Mouse (Mus musculus): Measurements from ENCODE around the gene Atpaf1.

The Atpaf1 gene

DNA sequence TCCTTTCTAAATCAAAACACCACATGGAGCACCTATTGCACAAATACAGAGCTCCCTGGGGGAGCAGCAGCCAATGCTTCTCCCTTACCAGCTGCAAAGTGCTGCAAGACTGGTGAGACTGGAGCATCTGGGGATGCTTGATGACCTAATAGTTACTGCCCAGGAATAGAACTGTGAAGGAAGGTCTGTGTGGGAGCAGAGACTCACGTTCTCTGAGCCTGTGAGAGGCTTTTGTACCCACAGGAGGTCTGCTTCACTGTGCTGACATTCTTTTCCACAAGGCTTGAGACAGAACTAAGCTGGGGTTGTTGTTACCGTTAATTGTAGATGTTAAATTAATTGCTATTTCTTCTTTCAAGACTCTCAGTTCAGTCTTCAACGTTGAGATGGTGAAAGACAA lies 6.3 kb downstream of the Atpaf1 start:
- in situ Hi-C loops (cut with MboI; ENCODE audit: unreplicated experiment in 2 of 2), result no loop called here

DNA sequence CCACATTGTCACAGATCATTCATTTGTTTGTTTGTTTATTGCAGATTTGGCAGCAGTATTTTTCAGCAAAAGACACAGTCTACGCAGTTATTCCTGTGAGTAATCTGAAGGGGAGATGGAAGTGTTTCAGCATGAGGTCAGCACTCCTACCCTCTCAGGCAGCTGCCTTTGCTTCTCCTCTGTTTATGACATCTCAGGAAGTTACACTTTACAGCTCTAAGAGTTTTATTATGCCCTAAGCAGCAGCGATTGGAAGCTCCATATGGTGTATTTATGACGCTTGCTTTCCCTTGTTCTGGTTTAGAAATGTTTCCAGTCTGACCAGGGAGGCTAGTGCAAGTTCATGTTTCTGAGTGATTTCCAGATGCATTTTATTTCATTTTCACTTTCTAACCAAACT lies 10.7 kb downstream of the Atpaf1 start:
- in situ Hi-C loops (cut with MboI; ENCODE audit: unreplicated experiment in 2 of 2), result no loop called here

DNA sequence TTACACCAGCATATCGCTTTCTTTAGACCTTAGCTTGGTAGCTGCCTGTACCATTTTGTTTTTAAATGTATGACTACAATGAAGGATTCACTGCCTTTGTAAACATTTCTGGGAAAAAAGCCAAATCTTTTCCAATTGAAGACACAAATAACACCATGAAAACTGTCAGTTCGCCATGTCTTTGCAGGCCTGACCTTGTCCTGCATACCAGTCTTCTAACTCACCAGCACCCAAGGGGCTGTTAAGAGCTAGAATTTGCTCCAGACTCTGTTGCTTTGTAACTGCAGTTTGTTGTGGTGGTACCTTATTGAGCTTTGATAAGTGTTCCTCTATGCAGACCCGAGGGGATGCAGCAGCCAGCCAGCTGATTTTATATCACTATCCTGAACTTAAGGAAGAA lies 15.4 kb downstream of the Atpaf1 start:
- in situ Hi-C loops (cut with MboI; ENCODE audit: unreplicated experiment in 2 of 2), result no loop called here

DNA sequence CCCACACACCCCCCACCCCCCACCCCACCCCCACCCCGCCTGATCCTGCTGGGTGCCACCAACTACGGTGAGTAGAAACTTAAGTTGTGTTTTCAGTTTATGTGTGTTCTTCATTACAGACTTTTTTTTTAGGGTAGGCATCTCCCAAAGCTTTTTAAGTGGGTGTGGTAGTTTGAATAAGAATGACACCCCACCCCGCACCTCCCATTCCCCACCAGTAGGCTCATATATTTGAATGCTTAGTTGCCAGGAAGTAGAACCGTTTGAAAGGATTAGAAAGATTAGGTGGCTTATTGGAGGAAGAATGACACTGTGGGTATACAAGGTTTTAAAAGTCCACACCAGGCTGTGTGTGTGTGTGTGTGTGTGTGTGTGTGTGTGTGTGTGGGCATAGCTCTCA lies 27.7 kb downstream of the Atpaf1 start:
- in situ Hi-C loops (cut with MboI; ENCODE audit: unreplicated experiment in 2 of 2), result no loop called here

DNA sequence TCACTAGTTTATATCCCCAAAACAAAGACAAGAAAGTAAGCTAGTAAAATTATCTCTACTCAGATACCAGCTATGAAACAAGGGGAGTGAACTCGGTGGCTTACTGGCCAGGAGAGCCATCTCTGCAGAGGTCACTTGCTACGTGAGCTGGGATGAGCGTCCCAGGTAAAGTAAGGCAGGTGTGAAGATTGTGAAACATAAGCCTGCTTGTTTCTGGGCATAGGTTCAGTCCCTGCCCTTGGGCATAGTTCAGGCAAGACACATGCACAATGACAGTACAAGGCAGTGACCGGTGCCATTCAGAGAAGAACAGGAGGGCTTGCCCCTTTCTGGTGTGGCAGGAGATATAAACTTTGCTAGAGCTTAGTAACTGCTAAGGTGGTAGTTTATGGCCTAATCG lies 31.0 kb downstream of the Atpaf1 start:
- in situ Hi-C loops (cut with MboI; ENCODE audit: unreplicated experiment in 2 of 2), result no loop called here

DNA sequence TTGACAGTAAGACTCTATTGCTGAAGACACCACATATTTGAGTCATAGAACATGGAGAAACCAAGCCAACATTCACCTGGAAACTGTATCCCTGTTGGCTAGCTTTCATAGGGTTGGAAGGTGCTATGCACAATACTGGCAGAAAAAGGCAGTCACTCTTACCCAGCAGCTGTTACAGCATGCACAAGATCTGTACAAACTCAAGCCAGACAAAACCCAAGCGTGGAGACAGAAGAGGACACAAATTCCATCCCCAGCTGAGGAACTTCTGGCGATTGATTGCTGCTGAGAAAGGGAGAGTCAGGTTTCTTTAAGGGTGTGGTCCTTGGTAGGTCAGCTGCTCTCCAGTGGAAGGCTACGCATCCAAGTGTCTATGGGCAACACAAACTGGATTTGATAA lies 35.6 kb downstream of the Atpaf1 start:
- in situ Hi-C loops (cut with MboI; ENCODE audit: unreplicated experiment in 2 of 2), result loop anchor here in 1 of 2 experiments (10.0 kb wide), 1 partner anchor 85 kb away; the partner anchor contains the start of gene Efcab14

DNA sequence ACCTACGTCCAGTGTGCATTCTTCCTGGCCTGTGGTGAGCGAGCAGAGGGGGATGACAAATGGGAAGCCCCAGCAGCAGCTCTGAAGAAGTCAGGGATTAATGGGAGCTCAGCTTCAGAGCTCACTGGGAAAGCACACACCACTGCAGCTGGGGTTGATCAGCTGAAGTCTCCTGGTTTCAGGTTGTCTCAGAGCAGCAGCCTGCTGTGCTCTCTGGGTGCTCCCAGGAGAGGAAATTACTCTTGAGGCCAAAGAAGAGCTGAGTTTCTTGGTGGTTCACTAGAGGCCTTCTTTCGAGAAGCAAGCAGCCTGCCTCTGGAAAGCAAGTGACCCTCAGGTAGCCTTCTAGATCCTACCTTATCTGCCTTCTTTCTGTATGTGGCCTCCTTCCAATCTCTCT lies 36.3 kb downstream of the Atpaf1 start:
- in situ Hi-C loops (cut with MboI; ENCODE audit: unreplicated experiment in 2 of 2), result loop anchor here in 1 of 2 experiments (10.0 kb wide), 1 partner anchor 86 kb away; the partner anchor contains the start of gene Efcab14

DNA sequence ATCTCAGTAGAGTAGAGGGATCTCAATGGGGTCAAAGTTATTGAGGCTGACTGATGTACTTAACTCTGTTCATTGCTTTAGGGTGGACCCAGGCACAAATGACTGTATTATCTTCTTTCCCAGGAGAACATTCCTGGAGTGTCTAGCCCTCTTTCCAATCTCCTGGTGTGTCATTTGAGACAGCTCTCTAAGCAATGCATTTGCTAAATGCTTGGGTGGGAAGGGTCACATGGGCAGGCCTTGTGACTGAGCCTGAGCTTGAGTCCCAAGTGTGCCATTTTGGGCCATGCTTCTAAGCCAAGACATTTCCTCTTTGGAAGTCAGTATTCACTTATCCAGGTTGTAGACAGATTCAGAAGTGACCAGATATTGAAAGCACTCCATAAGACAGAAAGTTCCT lies 36.8 kb downstream of the Atpaf1 start:
- in situ Hi-C loops (cut with MboI; ENCODE audit: unreplicated experiment in 2 of 2), result loop anchor here in 1 of 2 experiments (10.0 kb wide), 1 partner anchor 87 kb away; the partner anchor contains the start of gene Efcab14

DNA sequence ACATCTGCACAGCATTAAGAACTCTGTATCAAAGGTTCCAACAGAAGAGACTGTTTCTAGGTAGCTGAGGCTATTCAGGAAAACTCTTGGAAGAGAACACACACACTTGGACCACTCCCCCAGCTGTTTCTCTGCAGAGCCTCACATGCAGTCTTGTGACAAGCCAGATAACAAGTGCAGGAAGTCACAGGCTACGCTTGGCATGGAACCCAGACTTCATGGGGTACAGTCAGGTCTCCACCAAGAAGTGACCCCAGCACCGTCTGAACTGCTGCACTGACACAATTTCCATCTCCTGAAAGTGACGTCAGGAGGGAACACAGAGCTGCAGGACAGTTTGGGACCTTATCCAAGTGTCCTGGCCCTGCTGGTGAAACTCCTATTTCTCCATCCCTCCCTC lies 37.3 kb downstream of the Atpaf1 start:
- in situ Hi-C loops (cut with MboI; ENCODE audit: unreplicated experiment in 2 of 2), result loop anchor here in 1 of 2 experiments (10.0 kb wide), 1 partner anchor 87 kb away; the partner anchor contains the start of gene Efcab14

DNA sequence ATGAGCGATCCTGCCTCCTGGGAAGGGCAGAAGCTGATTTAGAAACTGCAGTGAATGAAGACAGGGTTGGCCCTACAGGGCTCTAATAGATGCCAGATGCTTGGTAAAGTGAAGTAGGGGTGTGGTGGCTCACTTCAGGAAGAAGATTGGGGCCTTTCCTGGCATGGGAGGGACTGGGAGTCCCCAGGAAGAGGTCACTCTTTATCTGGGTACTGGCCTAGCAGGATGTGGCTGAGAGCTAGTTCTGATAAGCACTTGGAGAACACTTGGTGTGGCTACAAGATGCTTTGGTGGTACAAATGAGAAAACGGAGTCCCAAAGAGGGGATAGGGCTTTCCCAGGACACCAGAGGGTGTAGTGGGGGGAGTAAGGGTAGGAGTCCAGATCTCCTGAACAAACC lies 39.6 kb downstream of the Atpaf1 start:
- in situ Hi-C loops (cut with MboI; ENCODE audit: unreplicated experiment in 2 of 2), result loop anchor here in 1 of 2 experiments (10.0 kb wide), 1 partner anchor 89 kb away; the partner anchor contains the start of gene Efcab14

DNA sequence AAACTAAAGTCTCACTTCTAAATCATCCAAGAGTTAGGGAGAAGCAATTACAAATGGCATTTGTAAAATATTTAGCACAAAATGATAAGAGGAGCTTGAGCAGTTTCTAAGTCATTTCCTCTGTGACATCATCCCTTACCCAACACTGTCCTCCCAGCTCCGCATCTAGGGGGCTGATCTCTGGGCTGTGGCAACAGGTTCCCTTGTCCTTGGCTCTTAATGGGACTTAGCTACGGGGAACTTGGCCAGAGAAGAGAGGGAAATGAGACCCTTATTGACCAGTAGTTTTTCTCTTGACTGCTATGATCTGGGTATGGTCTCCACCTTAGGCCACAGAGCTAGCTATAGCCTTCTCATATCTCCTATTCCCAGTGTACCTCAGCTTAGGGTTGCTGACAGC lies 40.7 kb downstream of the Atpaf1 start:
- in situ Hi-C loops (cut with MboI; ENCODE audit: unreplicated experiment in 2 of 2), result loop anchor here (5.0 to 25.0 kb wide), 3 partner anchors 38 to 1238 kb away; partner anchors contain the start of gene Efcab14 (in 1 of the 2)

DNA sequence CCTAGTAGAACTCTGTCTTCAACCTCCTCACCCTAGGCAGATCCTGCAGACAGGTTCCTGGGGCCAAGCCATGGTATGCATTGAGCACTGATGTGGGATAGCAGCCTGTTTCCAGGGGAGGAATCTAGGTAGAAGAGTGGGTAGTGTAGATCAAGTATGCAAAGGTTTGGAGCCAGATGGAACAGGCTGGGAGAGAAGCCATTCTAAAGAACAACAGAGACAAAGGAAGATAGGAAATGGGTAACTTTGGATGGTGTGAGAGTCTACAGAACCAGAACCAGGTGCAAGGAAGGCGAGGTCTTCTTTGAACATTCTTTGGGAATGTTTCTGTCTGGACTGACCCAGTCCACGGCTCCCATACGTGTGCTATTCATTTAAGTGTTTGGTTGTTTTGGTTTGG lies 42.5 kb downstream of the Atpaf1 start:
- in situ Hi-C loops (cut with MboI; ENCODE audit: unreplicated experiment in 2 of 2), result loop anchor here (5.0 to 25.0 kb wide), 3 partner anchors 40 to 1240 kb away; partner anchors contain the start of gene Efcab14 (in 1 of the 2)

DNA sequence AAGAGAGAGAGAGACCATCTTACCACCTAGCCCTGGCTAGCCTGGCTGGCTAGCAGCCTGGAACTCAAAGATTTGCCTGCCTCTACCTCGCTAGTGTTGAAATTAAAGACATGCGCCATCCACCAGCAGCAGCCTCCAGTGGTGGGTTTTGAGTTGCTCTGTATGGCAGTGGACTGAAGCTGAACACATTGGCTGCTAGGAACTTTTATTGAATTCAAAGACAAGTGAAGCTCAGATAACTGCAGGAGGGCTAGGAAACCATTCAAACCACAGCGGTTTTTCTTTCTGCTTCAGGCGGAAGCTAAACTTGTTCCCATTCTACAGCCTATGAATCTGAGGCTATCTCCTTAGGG lies 42.9 kb downstream of the Atpaf1 start:
- in situ Hi-C loops (cut with MboI; ENCODE audit: unreplicated experiment in 2 of 2), result loop anchor here (5.0 to 25.0 kb wide), 3 partner anchors 40 to 1240 kb away; partner anchors contain the start of gene Efcab14 (in 1 of the 2)

DNA sequence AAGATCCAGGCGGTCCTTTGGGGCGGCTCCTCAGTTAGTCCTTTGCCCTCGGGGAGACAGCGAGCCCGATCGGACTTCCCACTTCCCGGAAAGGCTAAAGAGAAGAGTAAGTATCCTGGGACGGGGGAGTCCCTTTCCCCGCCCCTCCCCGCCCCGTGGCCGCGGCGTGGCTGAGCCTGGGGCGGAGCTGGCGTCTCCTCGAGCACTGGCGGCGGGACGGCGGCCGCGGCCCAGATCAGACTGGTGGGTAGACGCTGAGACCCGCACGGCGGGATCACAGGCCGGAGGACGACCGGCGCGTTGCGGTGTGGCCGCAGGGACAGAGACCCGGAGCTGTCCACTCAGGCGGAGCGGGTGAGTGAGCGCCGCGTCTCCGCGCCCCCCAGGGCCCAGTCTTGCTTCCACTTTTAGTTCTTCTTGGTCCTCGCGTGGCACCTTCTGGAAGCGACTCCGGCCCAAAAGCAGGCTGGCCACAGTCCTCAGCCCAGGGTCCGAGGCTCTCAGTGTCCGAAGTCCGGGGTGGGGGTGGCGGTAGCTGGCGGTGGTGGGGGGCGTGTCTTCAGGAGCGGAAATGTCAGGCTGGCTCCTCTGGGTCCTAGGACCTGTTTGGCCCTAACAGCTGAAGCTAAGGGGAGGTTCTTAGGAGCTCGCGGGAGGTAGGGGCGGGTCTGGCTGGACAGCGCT lies 43.4 kb downstream of the Atpaf1 start, which contains the start of gene Mob3c:
TSS of gene Mob3c (plus strand) at position 205 of the 684 bp plus-strand sequence.
- in situ Hi-C loops (cut with MboI; ENCODE audit: unreplicated experiment in 2 of 2), result loop anchor here (5.0 to 25.0 kb wide), 3 partner anchors 41 to 1241 kb away; partner anchors contain the start of gene Efcab14 (in 1 of the 2)

DNA sequence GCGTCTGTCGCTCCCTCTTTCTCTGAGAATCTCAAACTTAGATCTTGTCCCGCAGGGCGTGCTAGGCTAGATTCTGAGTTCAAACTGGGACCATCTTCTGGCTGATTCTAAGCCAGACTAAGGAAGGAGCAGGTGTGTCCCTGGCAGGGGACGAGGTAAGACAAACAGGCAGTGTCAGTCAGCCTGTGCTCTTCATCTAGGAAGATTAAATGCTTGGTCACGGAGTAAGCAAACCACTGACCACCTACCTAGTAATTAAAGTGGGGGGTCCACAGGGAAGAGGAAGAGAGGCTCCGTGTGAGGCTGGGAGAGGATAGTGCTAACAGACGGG lies 43.9 kb downstream of the Atpaf1 start:
- in situ Hi-C loops (cut with MboI; ENCODE audit: unreplicated experiment in 2 of 2), result loop anchor here (5.0 to 25.0 kb wide), 3 partner anchors 41 to 1241 kb away; partner anchors contain the start of gene Efcab14 (in 1 of the 2)

DNA sequence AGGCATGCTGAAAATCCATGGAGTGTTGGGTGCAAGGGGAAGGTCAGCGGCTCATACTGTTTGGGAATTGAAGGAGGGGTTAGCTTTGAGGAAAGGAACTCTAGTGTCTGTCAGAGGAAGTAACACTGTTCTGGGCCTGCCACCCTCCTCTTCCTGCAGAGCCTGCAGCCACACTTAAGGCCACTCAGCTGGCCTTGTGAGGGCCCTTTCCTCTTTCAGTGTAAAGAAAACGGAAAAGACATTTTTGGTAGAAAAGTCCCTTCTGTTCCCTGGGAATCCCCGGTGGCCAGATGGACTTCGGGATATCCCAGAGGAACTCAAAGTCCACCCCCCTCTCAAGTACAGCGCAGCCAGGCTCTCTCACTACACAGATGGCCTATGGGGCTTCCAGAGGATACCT lies 45.9 kb downstream of the Atpaf1 start:
- in situ Hi-C loops (cut with MboI; ENCODE audit: unreplicated experiment in 2 of 2), result loop anchor here in 1 of 2 experiments (25.0 kb wide), 1 partner anchor 1243 kb away; no protein-coding TSS in a partner anchor

DNA sequence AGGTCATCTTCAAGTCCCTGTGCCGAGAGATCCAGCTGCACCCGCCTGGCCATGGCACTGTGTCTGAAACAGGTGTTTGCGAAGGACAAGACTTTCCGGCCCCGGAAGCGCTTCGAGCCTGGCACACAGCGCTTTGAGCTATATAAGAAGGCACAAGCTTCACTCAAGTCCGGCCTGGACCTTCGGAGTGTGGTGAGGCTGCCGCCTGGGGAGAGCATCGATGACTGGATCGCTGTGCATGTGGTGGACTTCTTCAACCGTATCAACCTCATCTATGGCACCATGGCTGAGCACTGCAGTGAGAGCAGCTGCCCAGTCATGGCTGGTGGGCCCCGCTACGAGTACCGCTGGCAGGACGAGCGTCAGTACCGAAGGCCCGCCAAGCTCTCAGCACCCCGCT lies 46.6 kb downstream of the Atpaf1 start:
- in situ Hi-C loops (cut with MboI; ENCODE audit: unreplicated experiment in 2 of 2), result loop anchor here in 1 of 2 experiments (25.0 kb wide), 1 partner anchor 1244 kb away; no protein-coding TSS in a partner anchor

DNA sequence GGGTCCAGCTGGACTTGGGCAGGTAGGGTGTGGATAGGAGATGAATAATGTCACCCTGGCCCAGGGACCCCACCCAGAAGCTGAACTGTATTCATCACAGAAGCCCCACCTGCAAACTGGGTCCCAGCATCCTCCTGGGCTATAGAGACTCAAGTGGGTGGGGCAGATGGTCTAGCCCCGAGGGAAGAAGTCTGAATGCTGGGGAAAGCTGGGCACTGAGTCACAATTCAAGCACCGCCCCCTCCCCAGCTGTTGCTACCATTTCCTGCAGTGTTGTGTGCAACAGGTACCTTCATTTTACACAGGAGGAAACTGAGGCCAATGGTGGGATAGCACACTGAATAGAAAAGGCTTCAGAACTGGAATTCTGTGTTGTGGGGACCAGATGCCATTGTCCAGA lies 47.4 kb downstream of the Atpaf1 start:
- in situ Hi-C loops (cut with MboI; ENCODE audit: unreplicated experiment in 2 of 2), result loop anchor here in 1 of 2 experiments (25.0 kb wide), 1 partner anchor 1245 kb away; no protein-coding TSS in a partner anchor

DNA sequence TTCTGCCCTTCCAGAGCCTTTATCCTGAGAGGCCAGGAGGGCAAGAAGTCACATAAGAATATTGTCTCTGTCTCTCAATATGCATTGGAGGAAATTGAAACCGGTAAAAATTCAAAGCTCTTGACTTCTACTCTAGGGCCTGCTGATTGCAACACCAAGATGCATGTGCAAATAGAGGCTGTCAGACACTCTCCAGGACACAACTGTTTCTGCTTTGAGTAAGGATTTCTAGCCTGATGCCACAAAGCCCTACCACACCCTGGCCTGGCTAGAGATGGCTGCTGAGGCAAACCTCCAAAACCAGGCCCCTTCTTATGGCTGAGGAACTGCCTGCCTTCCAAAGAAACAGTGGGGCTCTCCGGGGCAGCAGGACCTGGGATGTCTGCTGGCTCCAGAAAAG lies 51.0 kb downstream of the Atpaf1 start:
- in situ Hi-C loops (cut with MboI; ENCODE audit: unreplicated experiment in 2 of 2), result loop anchor here in 1 of 2 experiments (25.0 kb wide), 1 partner anchor 1248 kb away; no protein-coding TSS in a partner anchor

DNA sequence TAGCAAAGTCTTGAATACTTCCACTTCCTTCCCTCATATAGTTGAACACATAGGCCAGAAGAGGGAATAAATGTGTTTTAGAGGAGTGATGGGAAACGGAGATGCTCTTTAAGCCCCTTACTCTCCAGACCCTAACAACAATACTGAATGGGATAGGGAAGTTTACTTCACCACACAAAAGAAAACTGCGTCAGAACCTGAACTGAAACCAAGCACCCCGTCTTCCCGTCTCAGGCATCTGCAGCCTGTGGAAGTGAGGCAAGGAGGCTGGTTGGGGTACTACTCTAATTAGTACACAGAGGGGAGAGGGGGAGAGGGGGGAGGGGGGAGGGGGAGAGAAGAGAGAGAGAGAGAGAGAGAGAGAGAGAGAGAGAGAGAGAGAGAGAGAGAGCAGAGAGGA lies 53.6 kb downstream of the Atpaf1 start:
- in situ Hi-C loops (cut with MboI; ENCODE audit: unreplicated experiment in 2 of 2), result loop anchor here in 1 of 2 experiments (25.0 kb wide), 1 partner anchor 1251 kb away; no protein-coding TSS in a partner anchor

Measured in v-Abl transformed pro-B cells (cell line).